Mouse (Mus musculus) layer of hippocampus, postnatal 36 days (tissue): ENCODE results near the gene Golph3l. TPM values are rescaled to one million over a fixed set of nuclear protein-coding genes. Genes with fewer than 3 reads are reported as not detected.

Experiments used
- DNase-seq, 2 experiments: peaks; one replicate each; pipeline ENCODE4 v3.0.0; 2022
- total RNA-seq, 2 experiments: library from RNA; stranded (reverse); gene quantifications; 2 replicates each; pipeline ENCODE4 v1.2.3; 2021

The Golph3l gene
- total RNA-seq, 2 experiments from 2014 or later: 26.3 to 26.4 TPM

DNA sequence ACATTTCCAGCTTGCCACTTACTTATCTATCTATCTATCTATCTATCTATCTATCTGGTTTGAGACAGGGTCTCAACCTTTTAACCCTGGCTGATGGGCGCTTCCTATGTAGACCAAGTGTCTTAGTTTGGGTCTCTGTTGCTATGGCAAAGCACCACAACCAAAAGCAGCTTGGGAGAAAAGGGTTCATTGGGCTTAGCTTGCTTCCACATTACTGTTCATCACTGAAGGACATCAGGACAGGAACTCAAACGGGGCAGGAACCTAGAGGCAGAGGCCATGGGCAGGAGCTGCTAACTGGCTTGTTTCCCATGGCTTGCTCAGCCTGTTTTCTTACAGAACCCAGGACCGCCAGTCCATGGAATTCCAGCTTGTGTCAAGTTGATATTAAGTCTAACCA lies 68.4 kb downstream of the Golph3l start:
- DNase-seq: no peak

DNA sequence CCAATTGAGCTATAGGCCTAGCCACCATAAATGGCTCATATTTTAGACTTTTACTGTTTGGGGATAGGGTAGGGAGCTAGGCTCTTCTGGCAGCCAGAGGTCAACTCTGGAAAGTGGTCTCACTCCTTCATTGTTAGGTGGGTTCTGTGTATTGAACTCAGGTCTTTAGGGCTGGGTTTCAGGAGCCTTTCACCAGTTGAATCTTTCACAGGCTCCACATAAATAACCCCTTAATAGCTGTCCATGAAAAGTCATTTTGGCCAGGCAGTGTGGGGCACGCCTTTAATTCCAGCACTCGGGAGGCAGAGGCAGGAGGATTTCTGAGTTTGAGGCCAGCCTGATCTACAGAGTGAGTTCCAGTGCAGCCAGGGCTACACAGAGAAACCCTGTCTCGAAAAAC lies 69.0 kb downstream of the Golph3l start:
- no peak for DNase-seq

- peak; percentile 92 to 93 for DNase-seq
These were observed 69.6 kb downstream of the Golph3l start, which contains the start of gene Mcl1 for GRCm38 (mm10) chr3:95658236-95658867. TSS of gene Mcl1 (plus strand) at chr3:95658788.

GRCm38 (mm10) chr3:95658868-95659712 lies 70.4 kb downstream of the Golph3l start:
- DNase-seq: peak; percentile 62

GRCm38 (mm10) chr3:95659948-95660347 lies 71.2 kb downstream of the Golph3l start:
- no peak for DNase-seq

GRCm38 (mm10) chr3:95660788-95661478 lies 72.2 kb downstream of the Golph3l start:
- DNase-seq: no peak

DNA sequence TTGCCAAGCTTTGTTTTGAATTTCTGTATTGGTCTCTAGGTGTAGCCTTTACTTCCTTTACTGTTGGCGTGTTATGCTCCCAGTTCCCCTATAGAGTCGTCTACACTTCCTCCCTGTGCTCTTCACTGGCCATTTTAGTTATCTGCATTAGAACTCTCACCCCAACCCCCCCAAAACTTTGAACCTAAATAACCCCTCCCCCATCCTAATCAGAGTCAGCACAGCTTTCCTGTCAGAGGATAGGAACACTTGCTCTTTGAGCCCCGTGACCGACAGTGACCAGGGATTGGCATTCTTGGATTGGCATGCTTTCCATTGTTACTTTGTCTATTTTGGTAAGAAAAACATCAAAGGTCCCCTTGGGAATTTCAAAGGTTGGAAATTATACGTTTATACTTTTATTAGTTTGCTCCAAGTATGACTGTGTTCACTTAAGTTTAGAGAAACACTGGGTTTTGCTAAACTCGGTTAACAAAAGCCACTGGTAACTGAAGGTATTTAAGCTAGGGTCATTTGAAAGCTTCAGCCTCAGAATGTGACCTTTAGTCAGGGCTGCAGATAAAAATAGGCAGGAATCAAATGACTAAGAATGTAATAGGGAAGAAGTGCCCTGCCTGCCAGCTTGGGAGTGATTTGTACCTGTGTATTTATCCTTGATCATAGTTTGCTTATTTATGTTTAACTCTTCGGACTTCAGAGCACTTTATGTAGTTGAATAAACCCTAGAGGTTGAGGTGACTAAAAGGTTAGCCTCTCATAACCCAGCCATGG lies 73.4 kb downstream of the Golph3l start:
- DNase-seq: no peak

DNA sequence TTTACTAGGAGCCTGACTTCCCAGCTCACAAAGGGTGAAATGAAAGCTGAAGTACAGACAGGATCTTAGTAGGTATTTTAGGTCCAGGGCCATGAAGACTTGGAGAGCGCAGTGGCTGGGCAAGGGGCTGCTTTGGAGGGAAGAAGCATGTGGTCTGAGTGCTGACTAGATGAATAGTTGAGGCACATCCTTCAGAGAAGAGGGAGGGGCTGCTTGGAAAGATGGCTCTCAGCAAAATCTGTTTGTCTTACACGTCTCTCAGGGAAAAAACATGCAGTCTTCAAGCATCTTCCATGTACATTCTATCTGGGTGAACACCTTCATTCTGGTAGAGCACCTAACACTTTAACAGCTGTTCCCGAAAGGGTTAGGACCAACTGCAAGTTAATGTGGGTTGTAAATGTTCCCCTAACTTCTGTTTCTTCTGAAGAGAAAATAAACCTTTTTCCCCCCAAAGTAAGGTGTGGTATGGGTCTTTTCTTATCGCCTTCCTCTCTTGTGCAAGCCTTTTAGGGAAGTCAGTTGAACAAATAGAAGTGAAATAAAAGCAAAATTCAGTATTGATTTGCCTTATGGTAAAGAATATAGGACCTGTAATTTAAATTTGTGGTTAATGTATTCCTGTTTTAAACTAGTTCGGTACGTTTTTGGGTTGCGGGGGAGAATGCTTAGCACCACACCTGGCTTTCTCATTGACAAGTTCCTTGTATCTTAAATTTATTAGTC lies 74.2 kb downstream of the Golph3l start:
- no peak for DNase-seq

- no peak for DNase-seq
These were observed 74.8 kb downstream of the Golph3l start for GRCm38 (mm10) chr3:95663486-95663885.

GRCm38 (mm10) chr3:95663969-95664608 lies 75.4 kb downstream of the Golph3l start:
- no peak for DNase-seq

- DNase-seq: no peak
These were observed 76.2 kb downstream of the Golph3l start for GRCm38 (mm10) chr3:95664940-95665352.

- DNase-seq: no peak
These were observed 77.5 kb downstream of the Golph3l start for GRCm38 (mm10) chr3:95666124-95666844.

DNA sequence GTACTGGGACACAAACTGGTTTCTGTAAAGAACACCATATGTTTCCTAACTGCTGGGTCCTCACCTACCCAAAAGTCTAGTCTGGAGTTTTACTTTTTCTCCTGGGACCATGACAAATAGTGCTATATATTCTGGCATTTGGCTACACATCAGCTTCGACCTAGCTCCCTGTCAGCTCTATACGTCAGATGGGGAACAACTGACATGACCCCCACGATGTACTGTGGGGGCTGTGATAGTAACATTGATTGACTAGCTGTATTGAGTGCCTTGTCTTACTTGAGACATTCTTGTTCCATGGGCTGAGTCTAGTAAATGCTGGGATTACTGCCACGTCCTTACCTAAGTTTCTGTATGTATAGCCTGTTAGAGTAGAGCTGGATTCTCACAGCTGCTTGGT lies 78.8 kb downstream of the Golph3l start:
- DNase-seq: no peak

DNA sequence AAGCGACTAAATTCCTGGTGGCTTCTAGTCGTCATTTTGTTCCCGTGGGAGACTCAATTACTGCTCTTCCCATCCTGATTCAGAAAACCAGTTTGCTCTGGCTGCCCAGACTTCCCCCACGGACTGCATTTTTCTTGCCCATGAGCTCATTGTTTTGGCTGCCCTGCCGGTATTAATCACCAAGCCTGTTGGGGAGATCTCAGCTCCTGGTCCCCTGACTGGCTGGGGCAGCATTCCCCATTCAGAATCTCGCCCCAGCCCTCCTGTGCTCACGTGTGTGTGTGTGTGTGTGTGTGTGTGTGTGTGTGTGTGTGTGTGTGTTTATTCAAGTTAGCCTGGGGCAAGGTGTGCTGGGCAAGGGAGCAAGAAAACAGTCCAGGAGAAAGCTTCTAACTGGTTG lies 79.3 kb downstream of the Golph3l start:
- DNase-seq: peak in 1 of 2 experiments; percentile 36

Other genes starting within 250 kb of the Golph3l start
- 10 to 100 TPM; 36.0 to 40.2 TPM for gene Setdb1, start 231.7 kb upstream of the Golph3l start, total RNA-seq
- not detected for gene 4930558C23Rik, start 186.1 kb upstream of the Golph3l start, total RNA-seq
- 10 to 100 TPM; 36.3 to 44.3 TPM for gene Arnt, start 154.5 kb upstream of the Golph3l start, total RNA-seq
- 1 to 10 TPM; 3.1 to 3.7 TPM for gene Ctsk, start 89.7 kb upstream of the Golph3l start, total RNA-seq
- 10 to 100 TPM; 54.5 to 54.7 TPM for gene Ctss, start 62.1 kb upstream of the Golph3l start, total RNA-seq
- gene Hormad1, start 29.3 kb upstream of the Golph3l start, total RNA-seq: not detected
- gene Ensa, start 36.1 kb downstream of the Golph3l start, total RNA-seq: 100 to 1,000 TPM; 310 TPM
- gene Mcl1, start 69.9 kb downstream of the Golph3l start, total RNA-seq: 10 to 100 TPM; 60.8 to 61.3 TPM
- 1 to 10 TPM; 5.0 to 5.1 TPM for gene Adamtsl4, start 99.0 kb downstream of the Golph3l start, total RNA-seq
- 10 to 100 TPM in 1 of 2 experiments, 1 to 10 TPM in 1; 8.4 to 10.5 TPM for gene Ecm1, start 150.6 kb downstream of the Golph3l start, total RNA-seq
- gene Tars2, start 171.3 kb downstream of the Golph3l start, total RNA-seq: 10 to 100 TPM; 39.4 to 51.2 TPM
- 10 to 100 TPM; 68.5 to 71.8 TPM for gene Rprd2, start 229.9 kb downstream of the Golph3l start, total RNA-seq